Mouse (Mus musculus): Measurements from ENCODE around the gene Gm17555. TPM values are rescaled to one million over a fixed set of nuclear protein-coding genes. Genes with fewer than 3 reads are reported as not detected.

Gene Gm17555
- total and polyA plus RNA-seq, 3 experiments: not detected

DNA sequence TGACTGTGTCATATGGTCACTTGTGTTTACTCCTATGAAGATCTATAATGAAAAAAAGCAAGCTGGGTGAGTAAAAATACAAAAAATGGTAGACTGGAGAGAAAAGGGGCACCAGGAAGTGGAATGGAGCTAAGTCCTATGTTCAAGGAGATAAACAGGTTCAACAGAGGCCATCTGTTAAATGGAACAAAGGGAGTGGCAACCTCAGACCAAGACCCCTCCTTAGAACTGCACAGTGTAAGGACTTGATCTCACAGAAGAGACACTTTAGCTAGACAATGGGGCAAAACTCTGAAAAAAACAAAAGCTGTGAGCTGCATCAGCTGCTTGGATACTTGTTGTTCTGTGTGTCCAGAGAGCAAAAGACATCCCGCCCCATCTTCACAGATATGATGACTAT lies 43.5 kb upstream of the Gm17555 start:
- Histone ChIP-seq H3K4me1 (ENCODE audit: control insufficient read depth in 1 of 2, insufficient read depth in 2 of 2, low read length in 2 of 2) (peaks cover under 1 to 1% of the 10 kb centered on the region in 2 experiments; a peak in 2 of 4 replicates), H3K27ac (ENCODE audit: control insufficient read depth, low read depth, low read length) (no peak overlapping the region), H3K79me2 (ENCODE audit: control insufficient read depth, insufficient read depth, low read length, poor library complexity) (no peaks in the 10 kb centered on the region), H3K9me3 (replicated peaks; ENCODE audit: insufficient read depth, low read length) (no peaks in the 10 kb centered on the region), H3K4me3 (ENCODE audit: control insufficient read depth in 1 of 2, insufficient read depth in 1 of 2, low read depth in 2 of 2, low read length in 2 of 2) (no peak overlapping the region), H3K27me3 (ENCODE audit: control insufficient read depth in 1 of 2, insufficient read depth in 2 of 2, low read length in 2 of 2) (peaks cover 0 to 2% of the 10 kb centered on the region in 2 experiments; a peak in 1 of 4 replicates), H3K9ac (ENCODE audit: control insufficient read depth, low read depth, low read length, poor library complexity, severe bottlenecking) (no peak overlapping the region), H3K36me3 (ENCODE audit: control insufficient read depth in 1 of 2, insufficient read depth in 2 of 2, low read length in 2 of 2) (no peaks in the 10 kb centered on the region)
- no peak for TF ChIP-seq CHD2 (IDR thresholded peaks at IDR 0.05; ENCODE audit: low read length)
- no peak for TF ChIP-seq TCF12 (IDR thresholded peaks at IDR 0.05; ENCODE audit: low read depth, low read length)
- no peak for TF ChIP-seq MYC (IDR thresholded peaks at IDR 0.05; ENCODE audit: low read depth, low read length)
- no peak for TF ChIP-seq BHLHE40 (IDR thresholded peaks at IDR 0.05; ENCODE audit: borderline replicate concordance, low read depth, low read length)
- no peak for TF ChIP-seq UBTF (IDR thresholded peaks at IDR 0.05; ENCODE audit: borderline replicate concordance, insufficient read depth, low read depth, low read length)
- no peak for TF ChIP-seq MEF2A (IDR thresholded peaks at IDR 0.05; ENCODE audit: extremely low read depth, insufficient replicate concordance, low read depth, low read length, poor library complexity, severe bottlenecking)
- no peak for TF ChIP-seq MYB (IDR thresholded peaks at IDR 0.05; ENCODE audit: low read depth, low read length)
- TF ChIP-seq ETS1 (IDR thresholded peaks at IDR 0.05; ENCODE audit: low read depth, low read length): no peak
- TF ChIP-seq E2F4 (IDR thresholded peaks at IDR 0.05; ENCODE audit: borderline replicate concordance, low read depth, low read length): no peak
- DNase-seq (ENCODE audit: low read depth, low spot score): no peak

DNA sequence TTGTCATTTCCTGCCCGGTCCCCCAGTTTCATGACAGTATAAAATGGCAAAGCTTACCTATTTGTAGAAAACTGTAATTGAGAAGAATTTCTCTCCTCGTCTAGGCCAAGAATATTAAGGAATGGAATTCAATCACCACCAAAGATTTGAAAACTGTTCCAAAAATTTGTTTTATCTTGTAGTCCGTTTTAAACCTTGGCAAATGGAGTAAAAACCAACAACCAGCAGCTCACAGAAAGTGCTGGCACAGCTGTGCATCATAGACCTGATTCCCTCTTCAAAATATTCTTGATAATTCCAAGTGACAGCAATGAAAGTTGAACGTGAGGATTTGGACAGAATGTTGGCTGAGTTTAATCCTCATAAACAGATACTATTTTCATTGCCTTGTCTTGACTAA lies 23.6 kb upstream of the Gm17555 start:
- Histone ChIP-seq H3K27me3 (ENCODE audit: control insufficient read depth in 1 of 2, insufficient read depth in 2 of 2, low read length in 2 of 2) (no peaks in the 10 kb centered on the region; a peak in 1 of 4 replicates), H3K27ac (ENCODE audit: control insufficient read depth, low read depth, low read length) (no peak overlapping the region), H3K9me3 (replicated peaks; ENCODE audit: insufficient read depth, low read length) (no peaks in the 10 kb centered on the region), H3K79me2 (ENCODE audit: control insufficient read depth, insufficient read depth, low read length, poor library complexity) (no peaks in the 10 kb centered on the region), H3K36me3 (ENCODE audit: control insufficient read depth in 1 of 2, insufficient read depth in 2 of 2, low read length in 2 of 2) (no peaks in the 10 kb centered on the region), H3K4me1 (ENCODE audit: control insufficient read depth in 1 of 2, insufficient read depth in 2 of 2, low read length in 2 of 2) (no peaks in the 10 kb centered on the region), H3K4me3 (ENCODE audit: control insufficient read depth in 1 of 2, insufficient read depth in 1 of 2, low read depth in 2 of 2, low read length in 2 of 2) (no peak overlapping the region), H3K9ac (ENCODE audit: control insufficient read depth, low read depth, low read length, poor library complexity, severe bottlenecking) (no peak overlapping the region)
- TF ChIP-seq EP300 (IDR thresholded peaks at IDR 0.05; ENCODE audit: low read depth in 1 of 2, low read length in 2 of 2) (no peak), ZC3H11A (IDR thresholded peaks at IDR 0.05; ENCODE audit: low read depth, low read length) (no peak), KAT2A (conservative IDR thresholded peaks at IDR 0.05; ENCODE audit: low read depth, low read length) (no peak), SMC3 (IDR thresholded peaks at IDR 0.05; ENCODE audit: low read depth, low read length) (no peak), USF2 (IDR thresholded peaks at IDR 0.05; ENCODE audit: borderline replicate concordance in 1 of 2, insufficient read depth in 1 of 2, low read depth in 1 of 2, low read length in 2 of 2) (no peak), TCF12 (IDR thresholded peaks at IDR 0.05; ENCODE audit: low read depth, low read length) (no peak), E2F4 (IDR thresholded peaks at IDR 0.05; ENCODE audit: borderline replicate concordance, low read depth, low read length) (no peak), HCFC1 (IDR thresholded peaks at IDR 0.05; ENCODE audit: low read depth, low read length) (no peak), UBTF (IDR thresholded peaks at IDR 0.05; ENCODE audit: borderline replicate concordance, insufficient read depth, low read depth, low read length) (no peak)
- no peak for DNase-seq (ENCODE audit: low read depth, low spot score)
